Mouse (Mus musculus) CH12.LX (cell line): ENCODE results near the gene Atp5h.

Experiments used
- CHD2 ChIP-seq: IDR thresholded peaks from 2 replicates; pipeline ENCODE4 v1.6.1; 2011; ENCODE audit warnings: low read length, improper control_type of control experiment
- CTCF ChIP-seq, 2 experiments: IDR thresholded peaks in 1 of 2; conservative IDR thresholded peaks in 1 of 2; 2 replicates each; pipeline ENCODE4 v1.5.1; 2011 to 2012; ENCODE audit warnings: low read depth in 2 of 2, low read length in 2 of 2, improper control_type of control experiment in 1 of 2, inconsistent platforms in 1 of 2, mild to moderate bottlenecking in 1 of 2, moderate library complexity in 1 of 2
- EP300 ChIP-seq: IDR thresholded peaks from 2 replicates; pipeline ENCODE4 v1.6.1; 2011; ENCODE audit warnings: low read length, improper control_type of control experiment
- JUND ChIP-seq: conservative IDR thresholded peaks from 2 replicates; pipeline ENCODE4 v1.6.1; 2011; ENCODE audit warnings: low read depth, low read length, improper control_type of control experiment
- KAT2A ChIP-seq: IDR thresholded peaks from 2 replicates; pipeline ENCODE4 v1.6.1; 2012; ENCODE audit warnings: low read length, improper control_type of control experiment, inconsistent platforms; ENCODE audit not compliant: insufficient replicate concordance
- MAZ ChIP-seq: IDR thresholded peaks from 2 replicates; pipeline ENCODE4 v1.6.1; 2012; ENCODE audit warnings: low read depth, mild to moderate bottlenecking, inconsistent platforms, low read length, improper control_type of control experiment, moderate library complexity
- NELFE ChIP-seq: IDR thresholded peaks from 2 replicates; pipeline ENCODE4 v1.6.1; 2011; ENCODE audit warnings: low read depth, low read length, improper control_type of control experiment
- RAD21 ChIP-seq: IDR thresholded peaks from 2 replicates; pipeline ENCODE4 v1.6.1; 2011; ENCODE audit warnings: low read depth, mild to moderate bottlenecking, low read length, improper control_type of control experiment, moderate library complexity
- RCOR1 ChIP-seq: conservative IDR thresholded peaks from 2 replicates; pipeline ENCODE4 v1.6.1; 2012; ENCODE audit warnings: low read depth, mild to moderate bottlenecking, inconsistent platforms, low read length, improper control_type of control experiment
- ZKSCAN1 ChIP-seq: IDR thresholded peaks from 2 replicates; pipeline ENCODE4 v1.6.1; 2012; ENCODE audit warnings: low read depth, inconsistent platforms, low read length, improper control_type of control experiment, borderline replicate concordance

- TF ChIP-seq RAD21, result no peak
- no peak for TF ChIP-seq CTCF (conservative IDR thresholded peaks at IDR 0.05 in 1 of 2, IDR thresholded peaks at IDR 0.05 in 1 of 2; ENCODE audit: low read depth in 2 of 2, low read length in 2 of 2)
- TF ChIP-seq CHD2, result no peak
- no peak for TF ChIP-seq ZKSCAN1
- TF ChIP-seq RCOR1, result no peak
- no peak for TF ChIP-seq JUND
- no peak for TF ChIP-seq MAZ
- no peak for TF ChIP-seq NELFE
- no peak for TF ChIP-seq KAT2A
- TF ChIP-seq EP300, result no peak
These were observed 45.1 kb upstream of the Atp5h start for GRCm38 (mm10) chr11:115464851-115465250.
